Mouse (Mus musculus): ENCODE results near the gene Hpcal1. TPM values are rescaled to one million over a fixed set of nuclear protein-coding genes. Genes with fewer than 3 reads are reported as not detected.

The Hpcal1 gene
- polyA plus RNA-seq, 2 experiments: 44.1 to 55.7 TPM

DNA sequence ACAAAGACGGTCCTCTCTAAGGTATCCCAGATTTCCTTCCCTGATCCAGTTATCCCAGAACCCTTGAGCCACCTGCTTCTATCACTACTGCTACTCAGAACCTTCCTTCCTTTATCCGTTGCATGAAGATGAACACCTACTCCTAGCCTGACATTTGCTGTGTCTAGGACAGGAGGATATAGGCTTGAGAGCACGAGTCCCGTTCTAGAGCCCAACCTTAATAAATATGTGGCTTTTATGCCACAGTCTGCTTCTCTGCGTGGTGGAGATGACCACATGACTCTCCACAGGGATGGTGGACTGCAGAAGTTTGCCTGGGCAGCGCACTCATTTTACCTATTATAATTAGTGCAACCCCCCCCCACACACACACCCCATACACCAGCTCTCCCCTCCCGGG, 16.9 kb upstream of the Hpcal1 start:
- Histone ChIP-seq H3K36me3 (ENCODE audit: control insufficient read depth, insufficient read depth, low read length) (no peaks in the 10 kb centered on the region), H3K4me3 (replicated peaks; ENCODE audit: low read length) (no peak overlapping the region), H3K27ac (replicated peaks; ENCODE audit: low read depth, low read length) (no peak overlapping the region), H3K9me3 (ENCODE audit: control insufficient read depth, low read length) (no peaks in the 10 kb centered on the region), H3K4me2 (replicated peaks; ENCODE audit: low read depth, low read length, severe bottlenecking) (no peak overlapping the region), H3K27me3 (ENCODE audit: control insufficient read depth, insufficient read depth, low read length) (no peaks in the 10 kb centered on the region), H3K4me1 (ENCODE audit: control insufficient read depth, insufficient read depth, low read length) (0 out of 2 replicates have a peak, but pooled peaks cover 4% of the 10 kb centered on the region), H3K9ac (ENCODE audit: low read depth, low read length, severe bottlenecking) (no peak overlapping the region)
- WGBS: 57% methylated on average over 7 of the region's 7 CpGs
- no peak for TF ChIP-seq POLR2A (IDR thresholded peaks at IDR 0.05; ENCODE audit: borderline replicate concordance, extremely low read depth, insufficient read depth, insufficient read length)
- ATAC-seq (ENCODE audit: low FRiP score, low read depth) (no peak), DNase-seq (ENCODE audit: low spot score) (no peak)

DNA sequence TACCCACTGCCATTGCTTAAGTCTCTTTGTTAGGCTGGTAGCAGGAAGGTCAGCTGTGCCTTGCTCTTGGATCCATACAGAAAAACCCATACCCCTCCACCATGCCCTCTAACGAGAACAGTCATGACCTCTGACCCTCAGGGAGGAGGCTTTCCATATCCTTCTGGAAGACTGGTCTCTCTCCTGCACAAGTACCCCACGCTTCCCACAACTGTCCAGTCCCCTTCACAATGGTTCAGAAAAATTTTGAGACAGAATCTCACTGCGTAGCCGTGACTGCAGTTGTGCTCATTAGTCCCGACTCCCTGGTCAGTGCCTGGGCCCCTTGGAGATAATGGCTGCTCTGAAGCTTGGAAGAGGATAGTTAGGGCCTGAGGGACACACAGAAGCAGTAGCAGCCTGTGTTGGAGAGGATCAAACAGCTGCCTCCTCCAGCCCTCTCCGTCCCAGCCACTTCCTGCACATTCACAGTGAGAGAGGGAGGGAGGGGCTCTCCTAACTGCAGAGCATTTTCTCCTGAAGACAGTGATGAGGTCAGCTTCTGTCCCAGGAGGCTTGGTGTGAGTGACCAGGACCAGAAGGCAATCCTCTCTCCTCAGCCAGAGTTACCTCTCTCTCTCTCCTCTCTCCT, 16.4 kb upstream of the Hpcal1 start:
- Histone ChIP-seq H3K9me3 (ENCODE audit: control insufficient read depth, low read length) (no peaks in the 10 kb centered on the region), H3K9ac (ENCODE audit: low read depth, low read length, severe bottlenecking) (no peak overlapping the region), H3K4me1 (ENCODE audit: control insufficient read depth, insufficient read depth, low read length) (no peaks in the 10 kb centered on the region), H3K4me2 (replicated peaks; ENCODE audit: low read depth, low read length, severe bottlenecking) (no peak overlapping the region), H3K4me3 (replicated peaks; ENCODE audit: low read length) (no peak overlapping the region), H3K36me3 (ENCODE audit: control insufficient read depth, insufficient read depth, low read length) (no peaks in the 10 kb centered on the region), H3K27ac (replicated peaks; ENCODE audit: low read depth, low read length) (no peak overlapping the region), H3K27me3 (ENCODE audit: control insufficient read depth, insufficient read depth, low read length) (no peaks in the 10 kb centered on the region)
- DNase-seq (ENCODE audit: low spot score) (no peak), ATAC-seq (ENCODE audit: low FRiP score, low read depth) (no peak)
- no peak for TF ChIP-seq POLR2A (IDR thresholded peaks at IDR 0.05; ENCODE audit: borderline replicate concordance, extremely low read depth, insufficient read depth, insufficient read length)
- WGBS: 48% methylated on average over 5 of the region's 6 CpGs

DNA sequence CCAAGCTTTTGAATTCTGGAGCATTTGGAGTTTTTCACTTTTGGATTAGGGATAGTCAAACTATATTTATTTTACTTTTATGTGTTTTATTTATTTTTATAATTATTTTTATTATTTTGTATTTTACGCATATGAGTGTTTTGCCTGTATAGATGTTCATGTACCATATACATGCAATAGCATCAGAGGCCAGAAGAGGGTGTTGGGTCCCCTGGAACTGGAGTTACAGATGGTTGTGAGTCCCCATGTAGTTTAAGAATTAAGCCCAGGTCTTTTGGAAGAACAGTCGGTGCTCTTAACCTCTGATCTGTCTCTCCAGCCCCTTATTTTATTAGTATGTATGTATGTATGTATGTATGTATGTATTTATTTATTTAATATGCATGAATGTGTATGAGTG, 12.9 kb upstream of the Hpcal1 start:
- Histone ChIP-seq H3K27me3 (ENCODE audit: control insufficient read depth, insufficient read depth, low read length) (no peaks in the 10 kb centered on the region), H3K4me3 (replicated peaks; ENCODE audit: low read length) (no peak overlapping the region), H3K9ac (ENCODE audit: low read depth, low read length, severe bottlenecking) (no peak overlapping the region), H3K4me2 (replicated peaks; ENCODE audit: low read depth, low read length, severe bottlenecking) (no peak overlapping the region), H3K36me3 (ENCODE audit: control insufficient read depth, insufficient read depth, low read length) (no peaks in the 10 kb centered on the region), H3K4me1 (ENCODE audit: control insufficient read depth, insufficient read depth, low read length) (no peaks in the 10 kb centered on the region), H3K27ac (replicated peaks; ENCODE audit: low read depth, low read length) (no peak overlapping the region), H3K9me3 (ENCODE audit: control insufficient read depth, low read length) (no peaks in the 10 kb centered on the region)
- 84% methylated on average over 2 of the region's 2 CpGs for WGBS
- no peak for TF ChIP-seq POLR2A (IDR thresholded peaks at IDR 0.05; ENCODE audit: borderline replicate concordance, extremely low read depth, insufficient read depth, insufficient read length)
- ATAC-seq (ENCODE audit: low FRiP score, low read depth): no peak
- DNase-seq (ENCODE audit: low spot score): no peak

DNA sequence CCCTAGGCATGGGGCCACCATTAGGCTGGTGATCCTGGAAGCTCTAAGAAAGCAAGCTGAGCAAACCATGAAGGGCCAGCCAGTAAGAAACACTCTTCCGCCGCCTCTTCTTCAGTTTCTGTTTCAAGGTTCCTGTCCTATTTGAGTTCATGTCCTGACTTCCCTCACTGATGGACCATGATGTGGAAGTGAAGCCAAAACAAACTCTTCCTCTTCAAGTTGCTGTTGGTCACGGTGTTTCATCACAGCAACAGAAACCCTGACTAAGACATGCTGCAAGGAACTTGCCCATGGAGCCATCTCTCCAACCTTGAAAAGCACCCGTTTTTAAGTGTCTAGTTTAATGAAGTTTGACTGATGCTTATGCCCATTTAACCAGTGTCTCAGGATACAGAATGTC, 11.1 kb upstream of the Hpcal1 start:
- Histone ChIP-seq H3K4me1 (ENCODE audit: control insufficient read depth, insufficient read depth, low read length) (no peaks in the 10 kb centered on the region), H3K27me3 (ENCODE audit: control insufficient read depth, insufficient read depth, low read length) (no peaks in the 10 kb centered on the region), H3K4me3 (replicated peaks; ENCODE audit: low read length) (no peak overlapping the region), H3K9me3 (ENCODE audit: control insufficient read depth, low read length) (no peaks in the 10 kb centered on the region), H3K27ac (replicated peaks; ENCODE audit: low read depth, low read length) (no peak overlapping the region), H3K4me2 (replicated peaks; ENCODE audit: low read depth, low read length, severe bottlenecking) (no peak overlapping the region), H3K9ac (ENCODE audit: low read depth, low read length, severe bottlenecking) (no peak overlapping the region), H3K36me3 (ENCODE audit: control insufficient read depth, insufficient read depth, low read length) (no peaks in the 10 kb centered on the region)
- 87% methylated on average over 4 of the region's 4 CpGs for WGBS
- DNase-seq (ENCODE audit: low spot score): no peak
- ATAC-seq (ENCODE audit: low FRiP score, low read depth): no peak
- no peak for TF ChIP-seq POLR2A (IDR thresholded peaks at IDR 0.05; ENCODE audit: borderline replicate concordance, extremely low read depth, insufficient read depth, insufficient read length)

DNA sequence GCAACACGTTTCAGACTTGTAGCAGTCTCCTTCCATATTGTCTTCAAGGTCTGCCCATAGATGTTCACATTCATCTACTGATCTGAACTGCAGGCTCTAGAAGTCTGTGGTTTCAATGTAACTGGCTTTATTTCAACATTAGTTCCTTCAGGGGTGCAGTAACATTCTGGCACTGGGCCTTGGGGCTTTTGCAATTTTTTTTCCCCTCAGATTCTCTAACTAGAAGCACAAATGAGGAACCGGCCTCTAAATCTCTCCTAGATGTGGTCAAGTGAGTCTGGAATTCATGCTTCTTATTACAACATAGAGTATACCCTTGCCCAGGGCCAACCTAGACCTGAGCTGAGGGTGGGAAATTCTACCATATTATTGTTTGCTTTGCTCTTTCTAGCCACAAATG, 8.5 kb upstream of the Hpcal1 start:
- H3K9ac ChIP-seq (ENCODE audit: low read depth, low read length, severe bottlenecking): no peak overlapping the region
- H3K9me3 ChIP-seq (ENCODE audit: control insufficient read depth, low read length): no peaks in the 10 kb centered on the region
- ATAC-seq (ENCODE audit: low FRiP score, low read depth) (no peak), DNase-seq (ENCODE audit: low spot score) (no peak)
- H3K36me3 ChIP-seq (ENCODE audit: control insufficient read depth, insufficient read depth, low read length): no peaks in the 10 kb centered on the region
- H3K4me3 ChIP-seq (replicated peaks; ENCODE audit: low read length): no peak overlapping the region
- WGBS: 75% methylated on average over 2 of the region's 2 CpGs
- TF ChIP-seq POLR2A (IDR thresholded peaks at IDR 0.05; ENCODE audit: borderline replicate concordance, extremely low read depth, insufficient read depth, insufficient read length): no peak
- no peaks in the 10 kb centered on the region for H3K27me3 ChIP-seq (ENCODE audit: control insufficient read depth, insufficient read depth, low read length)
- no peak overlapping the region for H3K4me2 ChIP-seq (replicated peaks; ENCODE audit: low read depth, low read length, severe bottlenecking)
- H3K27ac ChIP-seq (replicated peaks; ENCODE audit: low read depth, low read length): no peak overlapping the region
- no peaks in the 10 kb centered on the region for H3K4me1 ChIP-seq (ENCODE audit: control insufficient read depth, insufficient read depth, low read length)

GRCm38 (mm10) chr12:17684315-17684714, 6.3 kb upstream of the Hpcal1 start:
- no peak for TF ChIP-seq POLR2A (IDR thresholded peaks at IDR 0.05; ENCODE audit: borderline replicate concordance, extremely low read depth, insufficient read depth, insufficient read length)
- Histone ChIP-seq H3K9me3 (ENCODE audit: control insufficient read depth, low read length) (no peaks in the 10 kb centered on the region), H3K9ac (ENCODE audit: low read depth, low read length, severe bottlenecking) (no peak overlapping the region), H3K4me2 (replicated peaks; ENCODE audit: low read depth, low read length, severe bottlenecking) (no peak overlapping the region), H3K4me3 (replicated peaks; ENCODE audit: low read length) (no peak overlapping the region), H3K27ac (replicated peaks; ENCODE audit: low read depth, low read length) (no peak overlapping the region), H3K27me3 (ENCODE audit: control insufficient read depth, insufficient read depth, low read length) (no peaks in the 10 kb centered on the region), H3K36me3 (ENCODE audit: control insufficient read depth, insufficient read depth, low read length) (no peaks in the 10 kb centered on the region), H3K4me1 (ENCODE audit: control insufficient read depth, insufficient read depth, low read length) (no peaks in the 10 kb centered on the region)
- 94% methylated on average over 1 of the region's 1 CpGs for WGBS
- no peak for DNase-seq (ENCODE audit: low spot score)
- ATAC-seq (ENCODE audit: low FRiP score, low read depth): no peak

All from limb, embryonic 14.5 days (tissue).